Mouse (Mus musculus) c-Kit-positive CD71-positive TER-119-negative erythroid progenitor cells, embryonic 14.5 days (primary cell): ENCODE measurements around the gene Mgat5.

Experiments
- DNase-seq: peaks from one replicate; pipeline ENCODE4 v3.0.0-alpha.2; 2013; ENCODE audit warnings: low read depth

The Mgat5 gene

DNA sequence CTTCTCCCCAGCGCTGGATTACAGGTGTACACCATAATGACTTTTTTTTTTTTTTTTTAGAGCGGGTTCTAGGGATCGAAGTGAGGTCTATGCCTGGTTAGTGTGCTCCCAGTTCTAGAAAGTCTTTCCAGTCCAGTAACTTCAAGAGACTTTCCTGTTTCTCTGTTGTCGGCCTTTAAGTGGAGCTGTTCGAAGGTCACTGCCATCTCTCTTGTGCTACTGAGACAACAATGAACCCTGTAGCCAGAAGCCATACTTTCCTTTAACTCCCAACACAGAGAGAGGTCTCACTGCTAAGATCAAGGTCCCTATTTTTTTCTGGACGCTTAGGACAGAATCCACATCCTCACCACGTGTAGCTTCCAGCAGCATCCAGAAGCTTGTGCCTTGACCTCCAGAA, 13.4 kb downstream of the Mgat5 start:
- no peak for DNase-seq

DNA sequence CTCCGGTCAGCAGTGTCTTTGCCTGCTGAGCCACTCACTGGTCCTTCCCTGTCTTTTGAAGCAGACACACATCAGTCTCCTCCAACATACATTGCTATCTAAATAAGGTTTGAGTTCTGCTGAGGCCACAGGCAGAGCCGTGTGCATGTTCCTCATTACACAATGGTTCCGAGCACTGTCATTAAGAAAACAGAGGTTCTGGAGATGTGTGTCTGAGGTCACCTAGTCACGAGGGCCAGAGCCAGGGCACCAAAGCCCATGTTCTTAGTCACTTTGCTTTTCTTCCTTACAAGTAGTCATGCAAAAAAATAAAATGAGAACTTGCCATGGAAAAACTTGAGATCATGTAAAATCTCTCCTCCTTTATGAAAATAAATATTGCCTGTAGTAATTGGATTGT, 14.3 kb downstream of the Mgat5 start:
- no peak for DNase-seq

- DNase-seq = no peak
Measured at GRCm38 (mm10) chr1:127219621-127220020, 14.8 kb downstream of the Mgat5 start.

DNA sequence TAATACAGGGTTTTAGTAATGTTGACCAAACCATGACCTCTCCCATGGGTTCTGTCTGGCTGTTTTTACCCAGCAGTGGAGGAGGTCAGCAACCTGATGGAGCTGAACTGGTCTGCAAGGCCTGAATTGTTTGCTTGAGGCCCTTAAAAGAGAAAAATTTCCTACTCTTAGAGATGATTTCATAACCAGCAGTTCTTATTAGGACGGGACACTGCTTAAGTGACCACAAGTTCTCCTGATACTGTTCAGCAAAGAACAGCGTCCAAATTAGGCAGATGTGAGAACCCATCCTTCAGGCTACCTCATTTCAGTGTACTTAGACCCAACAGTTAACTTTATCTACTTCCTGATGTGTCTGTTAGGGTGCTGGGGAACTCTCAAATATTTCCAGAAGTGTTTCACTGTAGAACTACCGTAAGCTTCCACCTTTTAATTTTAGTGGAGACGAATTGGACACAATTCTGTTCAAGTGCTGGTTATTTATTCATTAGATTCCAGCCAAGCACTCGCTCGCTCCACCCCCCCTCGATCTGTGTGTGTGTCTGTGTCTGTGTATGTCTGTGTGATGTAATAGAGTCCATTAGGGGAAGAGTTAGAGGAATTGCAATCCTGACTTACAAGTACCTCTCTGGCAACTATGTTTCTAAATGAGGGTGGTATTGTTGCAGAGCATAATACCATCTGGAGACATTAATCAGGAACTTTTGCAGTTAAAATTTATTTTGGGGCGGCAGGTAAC, 17.4 kb downstream of the Mgat5 start:
- no peak for DNase-seq

DNA sequence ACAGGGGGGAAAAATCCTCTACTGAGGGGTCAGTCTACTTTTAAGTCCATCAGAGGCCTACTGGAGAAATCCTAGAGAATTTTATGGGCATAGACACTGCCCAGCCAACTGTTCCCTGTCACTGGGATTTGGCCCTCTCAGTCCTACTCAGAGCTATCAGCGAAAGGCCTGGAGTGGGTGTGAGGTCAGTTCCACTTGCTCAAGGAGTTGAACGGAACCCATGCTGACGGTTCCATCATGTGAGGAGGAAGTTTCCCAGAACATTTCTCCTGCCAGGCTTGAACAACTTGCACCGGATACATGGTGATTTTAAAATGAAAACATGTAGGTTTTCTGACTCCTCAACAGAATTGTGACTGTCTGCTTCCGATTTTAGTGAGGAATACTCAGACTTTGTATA, 20.2 kb downstream of the Mgat5 start:
- DNase-seq = no peak

GRCm38 (mm10) chr1:127229011-127229410, 24.2 kb downstream of the Mgat5 start:
- no peak for DNase-seq

DNA sequence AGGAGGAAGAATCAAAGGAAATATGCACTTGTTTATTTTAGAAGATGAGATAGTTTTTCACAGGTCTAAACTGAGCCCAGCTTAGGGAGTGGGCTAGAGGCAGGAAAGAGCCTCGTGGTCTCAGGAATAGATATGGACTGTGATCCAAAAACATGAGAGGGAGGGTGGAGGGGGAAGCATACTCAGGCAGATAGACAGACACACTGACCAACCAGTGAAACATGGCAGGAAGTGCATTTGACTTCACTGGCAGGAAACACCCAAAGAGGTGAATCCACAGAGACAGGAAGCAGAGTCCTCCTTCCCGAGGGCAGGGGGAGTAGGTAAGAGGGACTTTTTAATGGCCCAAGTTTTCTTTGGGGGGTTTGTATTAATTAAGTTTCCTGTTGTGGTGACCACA, 25.7 kb downstream of the Mgat5 start:
- no peak for DNase-seq

DNA sequence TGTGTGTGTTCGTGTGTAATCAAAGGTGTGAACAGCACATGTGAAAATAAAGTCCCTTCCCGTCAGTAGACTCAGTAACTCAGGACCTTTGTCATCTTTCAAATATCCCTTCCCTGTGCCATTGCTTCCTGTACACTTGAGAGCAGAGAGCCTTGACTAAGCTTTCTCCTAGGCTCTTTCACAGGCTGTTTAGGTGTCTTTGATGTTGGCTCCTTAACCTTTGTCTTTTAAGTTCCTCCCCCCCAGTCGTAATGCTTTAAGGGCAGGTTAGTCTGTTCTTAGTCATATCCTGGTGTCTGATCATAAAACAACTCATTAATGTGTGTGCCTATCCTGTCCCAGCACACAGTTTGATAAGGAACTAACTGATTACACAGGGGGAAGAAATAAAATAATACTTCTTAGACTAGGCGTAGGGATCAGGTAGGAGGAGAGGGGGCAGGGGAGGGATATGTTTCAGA, 28.4 kb downstream of the Mgat5 start:
- DNase-seq = no peak

- DNase-seq = no peak
Measured at GRCm38 (mm10) chr1:127235157-127235556, 30.3 kb downstream of the Mgat5 start.

- DNase-seq = no peak
Measured at GRCm38 (mm10) chr1:127236396-127236795, 31.6 kb downstream of the Mgat5 start.

- no peak for DNase-seq
Measured at GRCm38 (mm10) chr1:127238871-127239314, 34.1 kb downstream of the Mgat5 start.

DNA sequence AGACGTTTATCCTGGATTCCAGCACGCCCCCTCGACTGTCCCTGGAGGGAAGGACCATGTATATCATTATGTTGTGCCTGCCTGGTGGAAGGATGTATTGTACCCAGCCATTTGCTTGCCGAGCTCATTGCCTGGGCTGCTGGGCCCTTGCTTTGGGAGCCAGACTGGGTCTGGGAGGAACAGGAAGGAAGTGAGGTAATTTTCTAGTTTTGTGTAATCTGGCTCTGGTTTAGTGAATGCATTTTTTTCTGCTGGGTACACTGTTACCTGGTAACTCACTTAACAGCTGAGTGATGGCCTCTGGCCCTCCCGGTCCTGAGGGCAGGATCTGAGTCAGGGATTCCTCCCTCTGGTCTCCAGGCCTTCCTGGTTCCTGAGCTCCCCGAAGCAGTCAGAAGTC, 35.1 kb downstream of the Mgat5 start:
- DNase-seq = no peak

DNA sequence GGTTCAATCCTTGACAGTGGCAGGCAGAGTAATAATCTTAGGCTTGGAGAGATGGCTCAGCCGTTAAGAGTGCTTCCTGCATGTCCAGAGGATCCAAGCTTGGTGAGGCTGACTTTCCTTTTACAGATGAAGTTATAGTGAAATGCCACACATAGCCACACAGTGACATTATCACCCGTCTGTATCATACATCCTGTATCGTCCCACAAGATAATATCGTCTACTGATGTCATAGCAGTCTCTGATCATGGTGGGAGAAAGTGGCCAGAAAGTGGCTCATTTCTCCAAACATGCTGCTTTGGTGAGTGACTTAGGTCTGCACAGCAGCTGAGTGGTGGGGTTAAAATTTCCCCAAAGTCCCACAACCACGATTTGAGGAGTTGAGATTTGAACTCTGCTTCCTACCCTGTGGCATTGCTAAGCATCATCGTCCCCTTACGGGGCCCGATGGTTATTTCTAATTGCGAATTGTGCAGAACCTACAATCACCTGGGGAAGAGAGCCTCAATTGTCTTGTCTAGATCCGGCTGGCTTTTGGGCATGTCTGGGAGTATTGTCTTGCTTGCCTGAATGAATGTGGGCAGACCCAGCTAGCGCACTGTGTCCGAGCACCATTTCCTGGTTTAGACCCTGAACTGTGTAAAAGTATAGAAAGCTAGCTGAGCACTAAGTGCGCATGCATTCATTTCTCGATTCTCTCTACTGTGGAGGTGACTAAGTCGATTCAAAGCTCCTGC, 37.5 kb downstream of the Mgat5 start:
- no peak for DNase-seq

DNA sequence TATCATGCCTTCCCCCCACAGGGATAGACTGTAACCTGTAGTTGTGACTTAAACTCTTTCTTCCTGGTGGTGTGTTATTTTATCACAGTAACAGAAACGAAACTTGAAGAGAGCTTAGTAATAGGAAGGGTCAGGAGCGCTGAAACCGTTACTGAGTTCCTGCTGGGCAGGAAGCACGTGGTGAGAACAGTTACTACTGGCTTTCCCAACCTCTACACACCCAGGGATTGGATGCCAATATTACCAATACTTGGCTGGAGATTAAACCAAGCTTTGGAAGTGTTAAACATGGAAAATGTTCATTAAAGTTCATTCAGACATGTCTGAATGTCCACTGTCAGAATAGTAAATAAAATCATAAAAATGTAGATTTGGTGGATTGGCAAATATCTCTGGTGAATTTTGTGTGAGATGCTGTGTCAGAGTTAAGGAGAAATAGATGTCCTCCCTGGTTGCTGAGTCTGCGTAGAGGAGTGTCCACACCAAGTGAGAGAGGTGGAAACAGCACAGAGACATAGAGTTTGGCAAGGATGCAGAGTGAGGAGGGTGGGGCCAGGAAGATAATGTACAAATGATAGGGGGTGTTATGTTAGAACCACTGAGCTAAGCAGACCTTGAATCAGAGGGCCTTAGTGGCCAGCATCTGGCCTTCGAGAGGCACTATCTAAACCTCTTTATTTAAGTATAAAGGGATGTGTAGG, 38.2 kb downstream of the Mgat5 start:
- DNase-seq = peak; percentile 2

DNA sequence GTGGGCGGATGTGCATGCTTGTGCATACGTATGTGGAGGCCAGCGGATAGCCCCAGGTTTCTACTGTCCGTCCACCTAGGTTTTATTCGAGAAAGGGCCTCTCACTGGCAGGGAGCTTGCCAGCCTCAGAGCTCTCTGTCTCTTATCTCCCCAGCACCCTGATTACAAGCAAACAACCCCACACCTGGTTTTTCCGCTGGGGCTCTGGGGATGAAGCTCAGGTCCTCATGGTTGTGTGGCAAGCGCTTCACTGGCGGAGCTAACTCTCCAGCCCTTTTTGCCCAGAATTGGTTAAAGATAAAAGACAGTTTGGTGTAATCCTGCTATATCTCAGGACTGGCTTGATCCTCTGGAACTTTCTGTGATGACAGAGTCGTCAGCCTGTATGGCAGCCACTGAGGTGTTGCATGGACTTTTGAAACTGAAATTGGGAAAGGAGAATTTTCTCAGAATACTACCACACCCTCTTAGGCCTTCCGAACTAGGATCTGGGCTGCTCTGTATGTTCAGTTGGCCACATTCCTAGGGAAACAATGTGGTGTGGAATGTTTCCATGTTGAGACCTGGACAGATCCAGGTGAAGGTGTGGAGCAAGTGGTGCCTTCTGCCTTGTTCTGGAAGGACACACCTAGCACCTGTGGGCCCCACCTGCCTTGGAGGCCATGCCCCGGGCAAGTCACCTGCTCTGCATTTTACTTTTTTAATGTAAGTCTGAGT, 39.4 kb downstream of the Mgat5 start:
- DNase-seq = no peak

DNA sequence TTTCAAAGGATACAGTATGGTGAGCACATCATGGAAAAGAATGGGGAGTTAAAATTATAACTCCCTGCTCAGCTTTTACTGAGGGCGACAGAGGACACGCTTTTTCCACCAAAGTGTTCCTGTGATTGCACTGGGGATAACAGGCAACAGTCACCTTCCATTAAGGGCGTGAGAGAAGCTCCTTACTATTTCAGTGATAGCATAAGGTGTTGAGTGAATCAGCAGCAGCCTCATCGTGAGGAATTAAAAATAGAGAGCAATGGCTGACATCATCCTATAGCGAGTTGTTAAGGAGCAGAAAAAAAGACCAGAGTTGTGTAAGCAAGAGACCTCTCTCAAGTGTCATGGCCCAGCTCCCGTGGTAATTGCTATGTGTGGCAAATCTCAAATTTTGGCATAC, 41.3 kb downstream of the Mgat5 start:
- no peak for DNase-seq

DNA sequence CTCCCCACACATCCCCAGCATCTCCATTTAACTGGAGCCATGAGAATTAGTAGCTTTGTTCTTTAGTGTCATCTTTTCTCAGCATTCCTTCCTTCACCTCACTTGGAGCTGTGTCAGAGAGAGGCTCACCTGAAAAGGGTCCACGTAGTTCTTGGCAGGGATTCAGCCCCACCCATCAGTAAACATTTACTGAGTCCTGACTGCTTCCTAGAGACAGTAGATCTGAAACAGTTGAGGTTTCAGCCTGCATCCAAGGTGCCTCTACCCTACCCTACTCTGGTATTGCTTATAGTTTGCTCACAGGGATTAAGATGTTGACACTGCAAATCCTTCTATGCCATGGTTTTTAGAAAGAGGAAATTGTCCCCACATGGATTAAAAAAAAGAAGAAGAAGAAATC, 43.6 kb downstream of the Mgat5 start:
- DNase-seq = no peak

DNA sequence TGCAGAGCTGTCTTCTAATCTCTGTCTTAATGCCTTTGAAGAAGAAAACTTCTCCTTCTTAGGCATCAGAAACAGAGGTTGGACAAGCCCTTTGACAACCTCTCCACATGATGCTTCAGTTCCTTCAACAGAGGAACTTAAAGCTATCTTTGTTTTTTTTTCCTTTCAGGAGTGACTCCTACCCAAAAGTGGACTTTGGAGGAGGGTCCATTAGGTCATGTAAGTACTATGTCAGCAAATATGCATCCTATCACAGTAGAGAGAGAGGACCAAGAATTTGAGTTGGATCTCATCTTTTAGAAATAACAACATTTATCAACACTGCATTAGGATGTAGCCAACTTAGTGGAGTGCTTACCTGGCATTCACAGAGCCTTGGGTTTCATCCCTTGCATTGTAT, 44.8 kb downstream of the Mgat5 start:
- DNase-seq = no peak

- DNase-seq = no peak
Measured at GRCm38 (mm10) chr1:127250313-127250712, 45.5 kb downstream of the Mgat5 start.

GRCm38 (mm10) chr1:127251751-127252150, 46.9 kb downstream of the Mgat5 start:
- no peak for DNase-seq

DNA sequence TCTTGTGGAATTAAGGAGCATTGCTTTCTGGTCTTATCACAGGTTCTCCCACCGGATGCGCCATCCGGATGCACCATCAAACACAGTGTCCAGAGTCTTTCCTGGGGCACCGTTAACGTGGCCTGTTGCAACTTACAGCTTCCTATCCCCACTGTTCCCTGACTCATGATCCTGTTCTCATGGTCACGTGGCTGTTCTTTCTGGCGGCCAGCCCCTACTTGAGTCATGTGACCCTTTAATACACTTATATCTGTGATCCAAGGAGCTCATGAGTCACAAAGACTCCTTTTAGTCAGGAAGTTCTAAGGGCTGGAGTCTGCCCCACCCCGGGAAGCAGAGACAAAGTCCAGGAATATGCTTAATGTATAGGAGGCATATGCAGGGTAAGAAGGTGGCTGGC, 52.2 kb downstream of the Mgat5 start:
- DNase-seq = no peak

GRCm38 (mm10) chr1:127259669-127260068, 54.9 kb downstream of the Mgat5 start:
- DNase-seq = no peak
